Mouse (Mus musculus): ENCODE measurements at regions not wholly inside any gene's neighbourhood (a gene's known extent, or its start where the extent isn't known, plus 50 kb on each side); places are given as distances from the start of the nearest gene placed in this dataset.

- TF ChIP-seq CHD2 (IDR thresholded peaks at IDR 0.05; ENCODE audit: low read depth, low read length) (no peak), ZC3H11A (IDR thresholded peaks at IDR 0.05; ENCODE audit: borderline replicate concordance, low read depth, low read length) (no peak), MAFK (IDR thresholded peaks at IDR 0.05; ENCODE audit: insufficient read depth, low read depth, low read length) (no peak), HCFC1 (IDR thresholded peaks at IDR 0.05; ENCODE audit: borderline replicate concordance, insufficient read depth, low read length) (no peak)
Observed at GRCm38 (mm10) chr5:46431644-46432367, 574.4 kb upstream of the Lcorl start.

Measured in ES-E14 (cell line).